Mouse (Mus musculus): ENCODE results near the gene Ubap1l.

Ubap1l gene

DNA sequence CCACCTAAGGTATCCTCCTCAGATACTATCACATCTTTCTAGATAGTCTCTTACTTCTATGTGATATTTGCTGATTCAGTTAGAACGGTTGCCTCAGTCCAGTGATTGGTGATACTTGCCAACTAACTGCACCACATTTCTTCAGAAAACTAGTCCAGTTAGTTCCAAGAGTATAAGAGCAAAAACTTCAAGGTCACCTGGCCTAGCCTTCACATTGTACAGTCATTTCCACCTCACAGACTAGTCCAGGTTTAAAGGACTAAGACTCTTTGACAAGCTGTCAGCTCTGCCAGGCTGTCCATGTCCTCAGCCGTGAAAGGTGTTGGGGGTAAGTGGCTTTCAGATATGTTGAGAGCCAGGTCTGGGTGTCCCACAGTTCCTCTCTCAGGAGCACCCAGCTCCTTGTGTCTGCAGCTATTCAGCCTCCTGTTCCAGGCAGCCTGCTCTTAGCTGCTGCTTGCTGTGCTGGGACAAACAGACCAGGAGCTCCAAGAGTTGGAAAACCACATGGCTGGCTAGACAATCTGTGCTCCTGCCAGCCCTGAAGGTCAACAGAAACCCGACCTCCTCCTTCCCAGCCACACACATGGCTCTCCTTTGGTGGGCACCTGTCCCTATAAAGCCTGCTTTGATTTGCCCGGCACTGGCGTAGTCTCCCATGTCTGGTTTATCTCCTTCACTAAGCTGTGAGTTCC lies 13.8 kb downstream of the Ubap1l start:
- DNase-seq (ENCODE audit: low spot score), result no peak

DNA sequence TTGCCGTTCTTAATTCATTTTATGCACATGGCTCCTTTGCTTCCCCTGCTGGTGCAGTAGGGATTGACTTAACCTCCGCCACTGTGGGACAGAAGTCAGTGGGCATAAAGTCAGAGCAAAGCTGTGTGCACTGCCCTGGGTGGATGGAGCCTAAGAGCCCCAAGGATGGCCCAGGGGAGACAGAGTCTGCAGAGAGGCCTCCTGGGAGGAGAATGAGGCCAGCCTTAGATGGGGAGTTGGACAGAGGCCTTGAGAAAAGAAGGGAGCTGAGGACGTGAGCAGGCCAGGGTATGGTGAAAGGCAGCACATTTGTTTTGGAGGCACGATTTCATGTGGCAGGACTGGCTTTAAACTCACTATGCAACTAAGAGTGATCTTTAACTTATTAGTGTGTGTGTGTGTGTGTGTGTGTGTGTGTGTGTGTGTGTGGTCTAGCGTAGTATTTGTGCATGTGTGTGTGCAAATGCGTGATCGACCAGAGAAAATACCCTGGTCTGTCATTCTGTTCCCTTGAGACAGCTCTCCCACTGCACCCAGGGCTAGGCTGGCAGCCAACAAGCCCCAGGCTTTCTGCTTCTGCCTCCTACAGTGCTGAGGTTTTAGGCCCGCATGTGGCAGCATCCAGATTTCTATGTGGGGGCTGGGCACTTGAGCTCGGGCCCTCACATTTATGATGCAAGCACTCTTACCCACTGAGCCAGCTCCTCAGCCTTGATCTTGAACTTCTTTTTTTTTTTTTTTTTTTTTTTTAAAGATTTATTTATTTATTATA lies 14.5 kb downstream of the Ubap1l start:
- no peak for DNase-seq (ENCODE audit: low spot score)

DNA sequence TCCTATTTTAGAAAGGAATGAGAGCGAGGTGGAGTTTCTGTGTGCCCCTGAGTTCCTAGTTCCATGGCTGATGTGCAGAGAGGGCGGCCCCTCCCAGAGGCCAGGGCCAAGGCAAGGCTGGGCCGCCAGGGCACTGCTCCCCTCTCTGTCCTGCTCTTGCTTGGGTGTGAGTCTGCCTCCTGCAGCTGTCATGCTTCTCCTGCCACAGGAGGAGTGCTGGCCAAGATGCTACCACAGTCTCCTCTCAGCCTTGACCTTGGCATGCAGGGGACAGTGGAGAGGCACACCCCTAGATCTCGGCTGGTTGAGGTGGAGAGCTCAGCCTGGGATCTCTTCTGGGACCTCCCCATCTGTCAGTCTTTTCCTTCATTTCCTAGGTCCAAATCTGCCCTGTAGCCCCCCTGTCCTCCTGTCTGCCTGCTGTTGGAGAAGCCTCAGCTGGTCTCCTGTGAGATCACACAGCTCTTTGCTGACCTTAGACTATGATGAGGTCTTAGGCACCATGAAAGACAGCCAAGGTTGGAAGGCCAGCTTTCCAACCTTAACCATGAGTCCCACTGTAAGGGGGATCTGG lies 20.3 kb downstream of the Ubap1l start:
- DNase-seq (ENCODE audit: low spot score), result no peak

DNA sequence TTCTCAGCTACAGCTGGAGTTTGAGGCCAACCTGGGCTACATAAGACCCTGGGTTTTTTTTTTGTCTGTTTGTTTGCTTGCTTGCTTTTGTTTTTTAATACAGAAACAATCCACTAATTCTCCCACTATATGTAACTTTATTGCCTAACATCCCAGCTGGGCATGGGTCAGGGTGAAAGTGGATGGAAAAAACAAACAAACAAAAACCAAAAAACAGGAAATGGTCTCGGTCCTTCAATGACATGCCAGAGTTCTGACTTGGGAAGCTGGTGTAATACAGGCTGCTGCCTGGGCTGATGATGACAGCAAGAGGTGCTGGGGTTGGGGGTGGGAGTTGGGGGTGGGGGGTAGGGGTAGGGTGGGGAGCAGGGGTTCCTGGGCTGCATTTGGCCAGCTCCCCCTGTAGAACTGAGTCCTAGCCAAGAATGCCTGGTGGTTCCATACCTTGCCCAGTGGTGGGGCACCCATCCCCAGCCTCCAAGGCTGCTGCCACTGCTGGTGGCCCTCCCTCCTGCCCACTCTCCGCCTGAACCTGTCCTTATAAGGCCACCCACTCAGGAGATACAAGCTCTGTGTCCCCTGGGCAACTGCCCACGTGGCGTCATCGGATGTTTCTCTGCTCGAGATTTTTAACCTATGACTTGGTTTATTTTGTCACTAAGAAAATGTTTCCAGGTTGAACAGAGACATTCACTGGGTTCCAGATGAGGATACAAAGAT lies 21.4 kb downstream of the Ubap1l start:
- no peak for DNase-seq (ENCODE audit: low spot score)

DNA sequence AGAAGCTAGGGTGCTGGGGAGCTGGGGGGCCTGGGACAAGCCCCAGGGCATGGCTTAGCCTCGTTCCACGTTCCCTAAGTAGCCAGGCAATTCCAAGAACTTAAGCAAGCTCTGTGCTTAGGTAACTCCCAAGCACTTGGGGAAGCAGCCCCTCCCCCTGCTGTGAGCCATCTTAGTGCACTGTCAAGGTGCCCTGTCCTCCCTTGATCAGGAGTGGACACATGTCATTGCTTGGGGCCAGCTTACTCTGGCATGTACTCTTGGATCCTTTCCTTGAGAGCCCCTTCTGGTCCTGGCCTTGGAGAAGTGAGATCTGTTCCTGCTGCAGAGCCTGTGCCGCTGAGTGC lies 21.9 kb downstream of the Ubap1l start:
- no peak for DNase-seq (ENCODE audit: low spot score)

DNA sequence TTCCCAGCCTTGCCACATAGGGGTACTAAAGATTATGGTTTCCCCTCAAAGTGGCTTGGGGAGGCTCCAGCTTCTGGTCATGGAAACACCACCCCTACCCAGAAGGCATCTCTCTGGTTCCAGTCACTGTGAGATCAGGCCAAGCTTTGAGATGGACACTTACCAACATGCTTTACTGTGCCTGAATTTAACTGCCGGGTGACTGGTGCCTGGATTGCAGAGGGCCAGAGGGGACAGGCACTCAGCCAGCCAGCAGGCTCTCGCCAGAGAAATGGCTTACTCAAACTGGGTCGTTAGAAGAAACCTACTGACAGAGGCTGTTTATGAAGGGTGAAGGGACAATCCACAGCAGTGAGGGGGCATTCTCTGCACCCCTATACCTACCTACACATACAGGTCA lies 23.4 kb downstream of the Ubap1l start:
- DNase-seq (ENCODE audit: low spot score), result no peak

DNA sequence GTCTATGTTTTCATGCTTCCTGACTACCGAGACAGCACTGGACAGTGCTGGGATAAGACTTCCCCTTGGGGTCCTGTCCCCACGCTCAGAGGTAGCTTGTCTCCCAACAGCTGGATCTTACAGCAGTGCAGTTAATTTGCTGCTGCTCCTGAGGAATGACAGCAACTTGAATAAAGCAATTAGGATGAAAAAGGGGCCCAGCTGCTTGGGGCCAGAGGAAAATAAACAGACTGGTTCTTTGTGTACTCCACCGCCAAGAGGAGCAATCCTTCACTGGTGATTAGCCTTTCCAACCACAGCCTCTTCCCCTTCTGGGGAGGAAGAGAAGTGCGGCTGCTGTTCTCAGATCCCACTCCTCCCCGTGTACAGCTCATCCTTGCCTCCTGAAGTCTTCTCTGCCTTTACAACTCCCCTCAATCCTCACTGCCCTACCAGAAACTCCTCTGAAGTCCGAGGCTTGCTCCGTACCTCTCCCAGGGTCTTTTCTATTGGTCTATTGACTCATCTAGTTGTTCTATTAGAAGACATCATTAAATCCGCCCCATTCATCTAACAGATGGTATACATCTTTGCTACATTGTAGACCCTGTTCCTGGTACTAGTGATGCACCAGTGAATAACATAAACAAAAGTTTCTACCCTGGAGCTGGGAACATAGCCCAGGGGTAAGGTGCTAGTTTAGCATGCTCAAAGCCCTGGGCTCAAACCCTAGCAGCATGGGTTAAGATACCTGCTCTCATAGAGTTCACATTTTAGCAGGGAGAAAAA lies 25.7 kb downstream of the Ubap1l start:
- no peak for DNase-seq (ENCODE audit: low spot score)

DNA sequence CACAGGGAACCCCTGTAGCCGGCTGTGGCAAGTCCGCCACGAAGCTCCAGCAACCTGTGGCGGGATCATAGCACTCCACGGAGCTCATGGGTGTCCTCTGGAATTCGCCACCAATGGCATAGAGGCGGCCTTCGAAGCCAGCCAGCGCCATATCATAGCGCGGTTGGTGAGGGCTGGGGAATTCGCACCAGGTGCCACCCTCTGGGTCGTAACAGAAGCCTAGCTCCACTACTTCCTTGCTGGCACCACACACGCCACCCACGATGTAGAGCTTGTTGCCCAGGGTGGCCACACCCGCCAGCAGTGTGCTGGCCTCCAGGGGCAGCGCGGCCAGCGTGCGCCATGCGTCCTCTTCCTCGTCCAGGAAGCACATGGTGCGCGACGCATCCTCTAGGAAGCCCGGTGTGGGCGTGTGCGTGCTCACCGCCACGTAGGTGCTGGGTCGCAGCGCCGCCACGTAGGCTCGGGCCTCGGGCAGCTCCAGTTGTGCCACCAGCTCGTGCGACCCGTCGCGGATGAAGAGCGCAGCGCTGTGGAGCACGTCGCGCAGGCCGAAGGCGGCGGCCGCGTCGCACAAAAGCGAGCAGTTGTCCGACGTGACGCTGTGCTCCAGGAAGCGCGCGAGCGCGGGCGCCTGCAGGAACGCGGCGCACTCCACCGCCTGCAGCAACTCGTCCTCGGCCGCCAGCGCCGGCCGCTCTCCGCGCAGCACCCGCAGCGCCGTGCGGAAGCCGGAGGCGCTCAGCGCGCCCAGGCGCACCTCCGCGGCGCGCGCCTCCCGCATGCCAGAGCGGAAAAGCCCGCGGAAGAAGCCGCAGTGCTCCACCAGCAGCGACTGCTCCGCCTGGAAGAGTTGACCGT lies 30.1 kb downstream of the Ubap1l start:
- DNase-seq (ENCODE audit: low spot score), result no peak

DNA sequence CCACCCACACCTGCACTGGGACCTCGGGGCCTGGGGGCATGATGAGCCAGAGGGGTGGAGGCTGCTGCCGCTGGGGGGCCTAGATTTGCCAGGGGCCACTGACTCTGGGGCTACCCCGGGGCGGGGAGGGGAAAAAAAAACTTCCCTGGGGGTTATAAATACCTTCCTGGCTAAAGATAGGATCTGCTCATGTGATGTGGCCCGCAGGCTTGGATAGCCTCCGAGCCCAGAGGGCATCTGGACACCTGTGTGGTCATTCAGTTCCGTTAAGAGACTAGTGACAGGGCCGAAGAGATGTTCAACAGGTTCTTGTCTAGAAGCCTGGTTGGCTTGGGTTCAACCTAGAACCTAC lies 30.7 kb downstream of the Ubap1l start, which contains the start of gene Kbtbd13:
Kbtbd13 (minus strand) TSS at position 40 of the 352 bp plus-strand sequence.
- no peak for DNase-seq (ENCODE audit: low spot score)

DNA sequence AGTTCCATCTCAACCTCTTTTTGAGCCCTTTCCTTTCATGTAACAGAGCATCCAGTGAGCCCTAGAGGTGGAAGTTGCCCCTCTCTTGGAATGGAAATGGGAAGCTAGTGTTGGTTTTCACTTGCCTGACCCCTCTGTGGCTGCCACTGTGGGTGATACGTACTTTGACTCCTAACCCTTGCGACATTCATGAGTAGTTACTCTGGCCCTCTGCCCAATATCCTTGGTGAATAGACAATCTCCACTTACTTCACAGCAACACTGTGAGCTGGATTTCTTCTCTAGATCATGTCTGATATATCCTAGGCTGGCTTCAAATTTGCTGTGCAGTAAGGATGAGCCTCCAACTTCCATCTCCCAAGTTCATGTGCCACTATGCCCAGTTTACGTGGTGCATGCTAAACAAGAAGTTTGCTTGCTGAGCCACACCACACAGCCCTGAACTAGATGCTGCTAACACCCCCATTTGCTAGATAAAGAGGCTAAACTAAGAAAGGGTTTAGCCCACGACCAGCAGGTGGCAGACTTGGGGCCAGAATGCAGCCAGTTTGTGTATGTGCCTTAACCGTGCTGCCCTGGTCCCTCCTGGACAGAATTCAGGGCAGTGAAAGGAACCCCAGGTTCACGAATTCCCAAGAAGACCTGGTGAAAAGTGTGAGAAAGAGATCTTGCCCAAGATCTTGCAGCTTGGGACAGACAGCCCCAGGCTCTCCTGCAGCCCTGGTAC lies 32.0 kb downstream of the Ubap1l start:
- DNase-seq (ENCODE audit: low spot score), result no peak

DNA sequence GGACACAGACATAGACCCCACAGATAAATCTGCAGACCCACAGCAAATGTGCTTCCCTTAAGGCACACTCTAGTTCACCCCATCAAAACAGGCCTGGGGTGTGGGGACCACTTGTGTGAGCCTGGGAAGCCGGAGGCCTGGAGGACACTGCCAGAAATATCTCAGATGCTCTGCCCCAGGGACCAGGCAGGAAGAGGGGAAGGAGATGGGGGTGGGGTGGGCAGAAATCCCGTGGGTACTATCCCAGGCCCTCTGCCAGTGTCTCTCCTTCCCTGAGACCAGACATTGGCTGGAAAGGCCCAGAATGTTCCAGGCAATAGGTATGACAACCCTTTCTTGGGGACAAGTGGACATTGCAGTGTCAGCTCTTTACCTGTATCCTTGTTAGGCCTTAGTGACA lies 32.8 kb downstream of the Ubap1l start:
- no peak for DNase-seq (ENCODE audit: low spot score)

DNA sequence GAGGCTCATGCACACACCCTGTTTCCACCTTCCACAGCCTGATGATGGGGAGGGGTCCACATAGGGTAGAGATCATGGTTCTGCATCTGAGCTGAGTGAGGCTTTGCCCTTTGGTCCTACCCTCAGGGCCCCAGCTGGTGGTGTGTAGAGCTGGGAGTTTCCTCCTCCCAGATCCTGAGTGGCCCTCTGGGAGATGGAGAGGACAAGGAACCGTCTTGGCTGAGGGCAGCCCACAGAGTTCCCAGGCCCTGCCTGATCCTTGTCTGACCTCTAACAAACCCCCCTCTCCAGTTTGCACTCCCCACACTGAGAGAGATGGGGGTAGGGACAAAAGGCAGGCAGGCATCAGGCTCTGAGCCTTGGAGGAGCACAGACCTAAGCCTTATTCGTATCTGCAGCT lies 33.5 kb downstream of the Ubap1l start:
- no peak for DNase-seq (ENCODE audit: low spot score)

DNA sequence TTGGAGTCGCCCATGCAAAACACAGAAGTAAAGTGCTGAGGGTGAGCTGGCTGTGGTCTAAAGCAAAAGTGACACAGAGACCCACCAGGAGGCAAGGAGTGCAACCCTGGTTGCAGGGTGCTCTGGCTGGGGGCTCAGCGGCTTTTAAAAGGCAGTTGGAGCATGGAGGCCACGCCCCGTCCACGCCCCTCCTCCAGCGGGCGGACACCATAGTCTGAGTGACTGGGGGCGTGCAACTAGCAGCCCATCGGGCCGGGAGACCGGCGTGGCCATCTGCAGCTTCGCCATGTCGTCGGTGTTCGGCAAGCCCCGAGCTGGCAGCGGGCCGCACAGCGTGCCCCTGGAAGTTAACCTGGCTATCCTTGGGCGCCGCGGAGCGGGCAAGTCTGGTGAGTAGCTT lies 37.4 kb downstream of the Ubap1l start, which contains the start of gene Rasl12:
Rasl12 (plus strand) TSS at position 228 of the 400 bp plus-strand sequence.
- DNase-seq (ENCODE audit: low spot score), result no peak

DNA sequence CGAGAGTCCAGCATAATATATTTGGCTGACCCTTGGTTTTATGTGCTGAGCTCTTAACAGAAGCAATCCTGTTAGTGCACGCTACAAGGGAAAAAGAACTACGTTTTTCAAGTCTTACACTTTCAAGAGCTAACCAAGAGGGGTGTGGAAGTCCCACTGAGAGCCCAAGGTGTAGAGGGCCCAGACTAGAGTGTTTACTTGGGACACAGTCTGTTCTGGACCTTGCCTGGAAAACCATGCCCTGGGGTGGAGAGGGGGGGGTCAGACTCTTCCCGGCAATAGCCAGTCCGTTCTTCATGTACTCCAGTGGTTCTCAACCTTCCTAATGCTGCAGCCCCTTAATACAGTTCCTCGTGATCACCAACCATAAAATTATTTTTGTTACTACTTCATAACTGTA lies 39.1 kb downstream of the Ubap1l start:
- DNase-seq (ENCODE audit: low spot score), result no peak

DNA sequence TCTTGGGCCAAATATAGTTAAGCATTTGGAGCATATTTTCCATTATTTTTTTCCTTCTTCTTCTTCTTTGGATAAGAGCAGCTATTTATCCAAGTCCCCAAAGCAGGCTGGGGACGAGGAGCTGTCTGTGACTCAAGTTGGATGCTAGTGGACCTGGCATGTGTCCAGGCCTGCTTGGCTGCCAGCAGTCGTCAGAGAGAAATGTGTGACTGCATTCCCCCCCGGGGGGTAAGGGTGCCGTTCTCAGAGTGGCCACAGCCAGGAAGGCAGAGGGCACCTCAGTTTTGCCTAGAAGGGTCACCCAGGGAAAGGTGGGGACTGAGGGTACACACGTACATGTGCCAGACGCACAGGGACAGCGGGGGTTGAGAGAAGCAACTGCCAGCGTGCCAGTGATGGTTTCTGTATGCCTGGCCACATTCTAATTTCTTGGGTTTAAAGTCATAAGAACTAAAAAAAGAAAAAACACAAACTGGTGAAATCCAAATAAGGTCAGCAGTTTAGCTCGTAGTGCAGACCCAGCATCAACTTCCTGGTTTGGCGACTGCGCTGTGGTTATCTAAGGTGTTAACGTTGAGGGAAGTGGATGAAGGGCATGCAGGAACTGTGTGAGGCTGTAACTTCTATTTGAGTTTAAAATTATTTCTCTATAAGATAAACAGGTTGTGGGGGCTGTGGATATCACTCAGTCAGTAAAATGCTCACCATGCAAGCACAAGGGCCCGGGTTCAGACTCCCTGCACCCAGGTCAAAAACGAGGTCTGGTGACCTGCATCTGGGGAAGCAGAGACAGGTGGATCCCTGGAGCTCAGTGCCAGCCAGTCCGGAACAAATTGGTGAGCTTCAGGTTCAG lies 43.7 kb downstream of the Ubap1l start:
- peak; percentile 51 for DNase-seq (ENCODE audit: low spot score)

DNA sequence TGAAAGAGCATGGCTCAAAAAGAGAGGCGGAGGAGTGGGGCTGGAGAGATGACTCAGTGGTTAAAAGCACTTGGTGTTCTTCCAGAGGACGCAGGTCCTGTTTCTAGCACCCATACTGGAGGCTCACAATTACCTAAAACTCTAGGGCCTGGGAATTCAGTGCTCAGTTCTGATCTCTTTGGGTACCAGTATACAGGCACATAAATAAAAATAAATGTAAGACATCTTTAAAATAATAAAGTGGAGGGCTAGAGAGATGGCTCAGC lies 44.3 kb downstream of the Ubap1l start:
- no peak for DNase-seq (ENCODE audit: low spot score)

DNA sequence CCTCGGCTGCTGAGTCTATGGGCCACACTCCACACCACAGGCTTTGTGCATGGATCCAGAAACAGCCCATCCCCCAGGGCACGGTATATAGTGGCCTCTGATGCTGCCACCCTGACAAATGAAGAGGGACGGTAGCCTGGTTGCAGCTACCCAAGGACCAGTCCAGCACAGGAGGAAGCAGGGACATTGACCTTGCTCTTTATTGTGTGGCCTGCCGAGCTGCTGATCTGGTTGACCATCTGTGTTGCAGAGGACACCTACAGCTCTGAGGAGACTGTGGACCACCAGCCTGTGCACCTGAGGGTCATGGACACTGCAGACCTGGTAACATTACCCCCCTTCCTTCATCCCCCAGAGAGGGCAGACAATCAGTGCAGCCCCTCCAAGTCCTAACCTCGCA lies 46.5 kb downstream of the Ubap1l start:
- no peak for DNase-seq (ENCODE audit: low spot score)

DNA sequence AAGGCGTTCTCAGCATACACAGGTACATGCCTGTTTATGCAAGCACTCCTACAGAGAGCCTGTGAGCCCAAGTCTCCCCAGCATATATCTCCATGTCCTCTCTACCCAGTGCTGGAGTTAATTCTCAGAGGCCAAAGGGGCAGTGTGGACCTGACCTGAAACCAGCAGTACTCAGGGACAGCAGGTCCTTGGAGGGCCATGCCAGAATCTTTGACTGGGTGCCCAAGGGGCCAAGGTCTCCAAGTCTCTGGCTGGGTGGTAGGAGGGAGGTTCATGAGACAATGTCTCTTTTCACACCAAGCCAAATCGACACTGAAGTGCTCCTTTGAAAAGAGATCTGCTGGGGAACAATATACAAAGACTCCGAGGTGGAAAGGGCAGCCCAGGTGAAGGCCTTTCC lies 47.0 kb downstream of the Ubap1l start:
- DNase-seq (ENCODE audit: low spot score), result no peak

DNA sequence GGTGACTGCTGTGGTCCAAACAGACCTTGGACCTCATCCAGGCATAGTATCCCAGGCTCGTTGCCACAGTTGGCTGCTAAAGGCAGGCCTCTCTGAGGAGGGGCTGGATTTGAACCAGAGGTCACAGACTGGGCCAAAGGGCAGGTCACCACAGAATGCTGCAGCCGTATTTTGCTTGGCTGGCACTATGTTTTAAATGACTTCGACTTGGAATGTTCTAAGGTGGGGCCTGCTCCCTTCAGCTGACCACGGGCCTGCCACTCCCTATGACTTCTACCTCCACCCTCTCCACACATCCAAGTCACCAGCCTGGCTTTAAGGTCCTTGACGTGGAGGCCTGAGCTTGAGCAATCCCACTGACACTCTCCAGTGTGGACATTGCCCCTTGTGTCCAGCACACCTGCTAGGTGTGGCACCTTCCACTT lies 48.0 kb downstream of the Ubap1l start:
- DNase-seq (ENCODE audit: low spot score), result no peak

DNA sequence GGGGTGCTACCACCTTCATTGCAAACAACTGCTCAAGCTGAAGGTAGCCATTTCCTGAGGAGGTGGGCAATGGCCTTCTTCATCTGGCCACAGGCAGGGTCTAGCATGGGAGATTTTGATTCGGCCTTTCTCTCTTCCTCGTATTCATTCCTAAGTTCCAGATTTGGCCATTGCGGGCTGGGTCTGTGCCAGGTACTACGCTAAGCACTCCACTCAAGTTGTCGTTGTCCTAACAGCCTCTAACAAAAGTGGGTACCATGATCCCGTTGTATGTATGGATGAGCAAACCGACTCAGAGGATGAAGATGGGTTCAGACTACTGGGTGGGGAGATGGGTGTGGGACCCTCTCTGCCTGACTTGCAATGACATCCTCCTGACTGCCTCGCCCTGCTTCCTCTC lies 49.5 kb downstream of the Ubap1l start:
- DNase-seq (ENCODE audit: low spot score), result no peak
